In genomic region chr9:107633091-107633660, GRCm38 (mm10) we compare ENCODE assay signal across 8 mouse cellular contexts. TPM values are rescaled to one million over a fixed set of nuclear protein-coding genes. Genes with fewer than 3 reads are reported as not detected.
A peak's percentile ranks its signal among the peaks of the same experiment; 100 is the strongest.
DNase-seq lines count a peak whose midpoint lies in the region; ATAC-seq lines count a peak whose summit lies in the region.

No protein-coding gene starts in this region.

- no peaks in the 10 kb centered on the region for H3K27me3 ChIP-seq in intestine, embryonic 16.5 days (replicated peaks; ENCODE audit: control insufficient read depth, insufficient read depth, low read length)
- H3K27me3 ChIP-seq in limb, embryonic 12.5 days: no peaks in the 10 kb centered on the region
- no peaks in the 10 kb centered on the region for H3K27me3 ChIP-seq in midbrain, embryonic 12.5 days

- peak overlapping the region; percentile 97 for H3K4me2 ChIP-seq in intestine, embryonic 16.5 days (ENCODE audit: low read depth, low read length)
- H3K4me2 ChIP-seq in limb, embryonic 12.5 days: peak overlapping the region; percentile 100
- peak overlapping the region; percentile 95 for H3K4me2 ChIP-seq in midbrain, embryonic 12.5 days (replicated peaks)

- H3K9ac ChIP-seq in intestine, embryonic 16.5 days (ENCODE audit: low read depth, low read length): peak overlapping the region; percentile 90
- H3K9ac ChIP-seq in limb, embryonic 12.5 days (replicated peaks): peak overlapping the region; percentile 90
- H3K9ac ChIP-seq in midbrain, embryonic 12.5 days (replicated peaks): peak overlapping the region; percentile 95

- peak; percentile 47 for DNase-seq in cerebellum, adult 11 months
- no peak for DNase-seq in cerebellum, adult 8-10 months
- DNase-seq in embryo, embryonic 9.5 days (ENCODE audit: extremely low spot score): peak; percentile 77
- DNase-seq in spleen, adult 12 weeks (ENCODE audit: low spot score): peak; percentile 77

- H3K4me3 ChIP-seq in intestine, embryonic 16.5 days (ENCODE audit: low read length): peak overlapping the region; percentile 84
- H3K4me3 ChIP-seq in limb, embryonic 12.5 days (replicated peaks): peak overlapping the region; percentile 78
- peak overlapping the region; percentile 81 for H3K4me3 ChIP-seq in midbrain, embryonic 12.5 days

- H3K4me1 ChIP-seq in intestine, embryonic 16.5 days (ENCODE audit: control insufficient read depth, insufficient read depth, low read length): peaks cover 57% of the 10 kb centered on the region
- peaks cover 72% of the 10 kb centered on the region for H3K4me1 ChIP-seq in limb, embryonic 12.5 days (replicated peaks)
- H3K4me1 ChIP-seq in midbrain, embryonic 12.5 days: peaks cover 82% of the 10 kb centered on the region

- no peaks in the 10 kb centered on the region for H3K9me3 ChIP-seq in intestine, embryonic 16.5 days (ENCODE audit: control insufficient read depth, low read length)
- H3K9me3 ChIP-seq in limb, embryonic 12.5 days: no peaks in the 10 kb centered on the region
- no peaks in the 10 kb centered on the region for H3K9me3 ChIP-seq in midbrain, embryonic 12.5 days

- no peaks in the 10 kb centered on the region for H3K36me3 ChIP-seq in intestine, embryonic 16.5 days (ENCODE audit: control insufficient read depth, insufficient read depth, low read length)
- H3K36me3 ChIP-seq in limb, embryonic 12.5 days: peaks cover 16% of the 10 kb centered on the region
- H3K36me3 ChIP-seq in midbrain, embryonic 12.5 days: 0 out of 2 replicates have a peak, but pooled peaks cover 3% of the 10 kb centered on the region

- 1% methylated on average over 33 of the region's 33 CpGs for WGBS in intestine, embryonic 16.5 days
- under 1% methylated on average over 33 of the region's 33 CpGs for WGBS in limb, embryonic 12.5 days
- under 1% methylated on average over 33 of the region's 33 CpGs for WGBS in midbrain, embryonic 12.5 days

- peak overlapping the region; percentile 91 for H3K27ac ChIP-seq in intestine, embryonic 16.5 days (ENCODE audit: low read length)
- peak overlapping the region; percentile 94 for H3K27ac ChIP-seq in limb, embryonic 12.5 days
- peak overlapping the region; percentile 99 for H3K27ac ChIP-seq in midbrain, embryonic 12.5 days (replicated peaks)

- ATAC-seq in granulocyte monocyte progenitor cell, adult 5-6 weeks (replicated peaks; ENCODE audit: poor library complexity, severe bottlenecking): peak; percentile 61
- peak; percentile 47 for ATAC-seq in intestine, embryonic 16.5 days
- no peak for ATAC-seq in limb, embryonic 12.5 days (ENCODE audit: insufficient number of reproducible peaks, insufficient read depth, low FRiP score, low TSS enrichment, low read depth)
- ATAC-seq in midbrain, embryonic 12.5 days (ENCODE audit: low FRiP score, low read depth): no peak

RNA-seq across cellular contexts. Expression of gene Gnai2, which starts 2.0 kb away (rescaled TPM):
- 410 and 448 TPM in 2 replicates for total RNA-seq in granulocyte monocyte progenitor cell, adult 5-6 weeks (2014; fragmentation: Nextera tagmentation)
- 395 and 452 TPM in 2 replicates for total RNA-seq in granulocyte monocyte progenitor cell, adult 5-6 weeks (2017)
- 301 and 311 TPM in 2 replicates for polyA plus RNA-seq in intestine, embryonic 16.5 days (2015; fragmentation: Nextera tagmentation; extraction: Ambion mirVana)
- 400 and 416 TPM in 2 replicates for polyA plus RNA-seq in limb, embryonic 12.5 days (2016; fragmentation: Nextera tagmentation; extraction: Ambion mirVana)
- 635 and 641 TPM in 2 replicates for polyA plus RNA-seq in midbrain, embryonic 12.5 days (2016; fragmentation: Nextera tagmentation; extraction: Ambion mirVana)

RNA-seq across cellular contexts. Expression of gene Sema3b, which starts 24.1 kb away (rescaled TPM):
- total RNA-seq in granulocyte monocyte progenitor cell, adult 5-6 weeks (2014; fragmentation: Nextera tagmentation): not detected in 2 replicates
- total RNA-seq in granulocyte monocyte progenitor cell, adult 5-6 weeks (2017): not detected in 2 replicates
- 50.4 and 54.9 TPM in 2 replicates for polyA plus RNA-seq in intestine, embryonic 16.5 days (2015; fragmentation: Nextera tagmentation; extraction: Ambion mirVana)
- polyA plus RNA-seq in limb, embryonic 12.5 days (2016; fragmentation: Nextera tagmentation; extraction: Ambion mirVana): 8.1 and 9.1 TPM in 2 replicates
- polyA plus RNA-seq in midbrain, embryonic 12.5 days (2016; fragmentation: Nextera tagmentation; extraction: Ambion mirVana): 3.2 TPM in 2 replicates

RNA-seq across cellular contexts. Expression of gene Slc38a3, which starts 36.2 kb away (rescaled TPM):
- not detected in 2 replicates for total RNA-seq in granulocyte monocyte progenitor cell, adult 5-6 weeks (2014; fragmentation: Nextera tagmentation)
- total RNA-seq in granulocyte monocyte progenitor cell, adult 5-6 weeks (2017): not detected in 2 replicates
- polyA plus RNA-seq in intestine, embryonic 16.5 days (2015; fragmentation: Nextera tagmentation; extraction: Ambion mirVana): 10.1 TPM in 2 replicates
- 3.5 and 5.0 TPM in 2 replicates for polyA plus RNA-seq in limb, embryonic 12.5 days (2016; fragmentation: Nextera tagmentation; extraction: Ambion mirVana)
- 13.9 and 14.8 TPM in 2 replicates for polyA plus RNA-seq in midbrain, embryonic 12.5 days (2016; fragmentation: Nextera tagmentation; extraction: Ambion mirVana)

RNA-seq across cellular contexts. Expression of gene Ifrd2, which starts 45.7 kb away (rescaled TPM):
- total RNA-seq in granulocyte monocyte progenitor cell, adult 5-6 weeks (2014; fragmentation: Nextera tagmentation): 89.9 and 105 TPM in 2 replicates
- total RNA-seq in granulocyte monocyte progenitor cell, adult 5-6 weeks (2017): 46.9 and 76.8 TPM in 2 replicates
- 79.0 and 89.6 TPM in 2 replicates for polyA plus RNA-seq in intestine, embryonic 16.5 days (2015; fragmentation: Nextera tagmentation; extraction: Ambion mirVana)
- 38.5 and 40.2 TPM in 2 replicates for polyA plus RNA-seq in limb, embryonic 12.5 days (2016; fragmentation: Nextera tagmentation; extraction: Ambion mirVana)
- 20.1 and 21.1 TPM in 2 replicates for polyA plus RNA-seq in midbrain, embryonic 12.5 days (2016; fragmentation: Nextera tagmentation; extraction: Ambion mirVana)

RNA-seq across cellular contexts. Expression of gene Gnat1, which starts 46.3 kb away (rescaled TPM):
- total RNA-seq in granulocyte monocyte progenitor cell, adult 5-6 weeks (2014; fragmentation: Nextera tagmentation): not detected in 2 replicates
- not detected in 2 replicates for total RNA-seq in granulocyte monocyte progenitor cell, adult 5-6 weeks (2017)
- 0.98 and 1.6 TPM in 2 replicates for polyA plus RNA-seq in intestine, embryonic 16.5 days (2015; fragmentation: Nextera tagmentation; extraction: Ambion mirVana)
- 2.1 and 2.2 TPM in 2 replicates for polyA plus RNA-seq in limb, embryonic 12.5 days (2016; fragmentation: Nextera tagmentation; extraction: Ambion mirVana)
- polyA plus RNA-seq in midbrain, embryonic 12.5 days (2016; fragmentation: Nextera tagmentation; extraction: Ambion mirVana): 1.9 and 2.7 TPM in 2 replicates

Comparison
In these comparisons a context has a peak if more than half of its experiments do, and no peak if none do; other contexts are left out.
1. ATAC-seq: peak in granulocyte monocyte progenitor cell, adult 5-6 weeks (single experiment) and intestine, embryonic 16.5 days (single experiment); none in limb, embryonic 12.5 days (single experiment) and midbrain, embryonic 12.5 days (single experiment).
2. Peak in every context shown above with its lines, with median percentiles within 50 percentile points of each other: H3K27ac ChIP-seq, H3K4me2 ChIP-seq, H3K4me3 ChIP-seq and H3K9ac ChIP-seq.